Mouse (Mus musculus): ENCODE measurements around the gene Tlr4.

Gene Tlr4

DNA sequence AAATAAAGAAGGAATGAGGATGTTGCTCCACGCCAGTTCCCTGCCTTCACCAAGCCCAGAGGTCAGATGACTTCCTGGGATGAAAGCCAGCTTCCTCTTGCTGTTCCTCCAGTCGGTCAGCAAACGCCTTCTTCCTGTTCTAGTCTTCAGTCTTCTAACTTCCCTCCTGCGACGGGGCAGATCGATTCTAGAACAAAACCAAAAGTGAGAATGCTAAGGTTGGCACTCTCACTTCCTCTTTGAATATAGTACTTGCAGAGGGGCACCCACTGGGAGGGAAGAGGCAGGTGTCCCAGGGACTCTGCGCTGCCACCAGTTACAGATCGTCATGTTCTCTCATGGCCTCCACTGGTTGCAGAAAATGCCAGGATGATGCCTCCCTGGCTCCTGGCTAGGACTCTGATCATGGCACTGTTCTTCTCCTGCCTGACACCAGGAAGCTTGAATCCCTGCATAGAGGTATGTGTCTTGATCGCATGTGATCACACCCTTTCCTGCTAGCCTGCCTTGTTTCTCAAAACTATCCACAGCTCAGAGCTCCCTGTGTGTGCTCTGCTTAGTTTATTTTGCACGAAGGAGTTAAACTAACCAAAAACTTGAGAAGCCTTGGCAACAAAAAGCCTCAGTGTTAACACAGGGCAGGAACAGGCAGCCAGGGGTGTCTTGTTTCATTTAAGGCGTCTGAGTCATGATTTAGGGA, at the start of gene Tlr4:
Tlr4 (plus strand) TSS at position 122 of the 700 bp plus-strand sequence.
- DNase-seq = peak; percentile 4

DNA sequence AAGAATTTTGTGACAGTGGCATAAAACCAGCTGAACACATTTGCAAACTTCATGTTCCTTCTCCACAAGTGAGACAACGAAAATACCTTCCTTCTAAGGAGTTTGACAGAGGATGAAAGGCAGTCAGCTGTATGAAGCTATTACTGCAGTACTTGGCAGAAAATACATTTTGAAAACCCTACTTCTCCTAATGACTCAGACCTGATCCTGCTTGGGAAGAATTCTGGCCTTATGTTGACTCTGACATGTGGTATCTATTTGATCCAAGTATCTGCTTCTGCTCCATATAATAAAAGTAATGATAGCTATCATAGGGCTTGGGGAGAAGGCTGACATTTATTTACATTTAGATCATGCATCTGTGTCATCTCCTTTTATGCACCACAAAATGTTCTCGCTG, 33.1 kb upstream of the Tlr4 start:
- no peak for DNase-seq

DNA sequence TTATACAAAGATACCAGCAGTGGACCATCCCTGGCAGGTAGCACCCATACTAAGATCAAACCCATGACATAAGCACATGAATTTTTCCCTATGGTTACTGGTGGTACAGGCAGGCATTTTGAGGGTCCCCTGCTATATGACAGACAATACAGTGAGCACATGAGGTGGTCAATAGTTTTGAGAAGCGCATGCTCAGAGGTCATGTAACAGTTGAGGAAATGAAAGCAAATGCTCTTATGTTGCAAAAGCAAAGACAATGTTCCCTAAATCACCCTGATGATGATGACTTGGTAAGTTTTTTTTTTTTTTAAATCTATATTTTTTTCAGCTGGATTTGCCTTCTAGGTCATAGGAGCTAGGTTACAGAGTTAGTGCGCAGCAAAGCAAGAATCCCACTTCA, 30.7 kb upstream of the Tlr4 start:
- no peak for DNase-seq

DNA sequence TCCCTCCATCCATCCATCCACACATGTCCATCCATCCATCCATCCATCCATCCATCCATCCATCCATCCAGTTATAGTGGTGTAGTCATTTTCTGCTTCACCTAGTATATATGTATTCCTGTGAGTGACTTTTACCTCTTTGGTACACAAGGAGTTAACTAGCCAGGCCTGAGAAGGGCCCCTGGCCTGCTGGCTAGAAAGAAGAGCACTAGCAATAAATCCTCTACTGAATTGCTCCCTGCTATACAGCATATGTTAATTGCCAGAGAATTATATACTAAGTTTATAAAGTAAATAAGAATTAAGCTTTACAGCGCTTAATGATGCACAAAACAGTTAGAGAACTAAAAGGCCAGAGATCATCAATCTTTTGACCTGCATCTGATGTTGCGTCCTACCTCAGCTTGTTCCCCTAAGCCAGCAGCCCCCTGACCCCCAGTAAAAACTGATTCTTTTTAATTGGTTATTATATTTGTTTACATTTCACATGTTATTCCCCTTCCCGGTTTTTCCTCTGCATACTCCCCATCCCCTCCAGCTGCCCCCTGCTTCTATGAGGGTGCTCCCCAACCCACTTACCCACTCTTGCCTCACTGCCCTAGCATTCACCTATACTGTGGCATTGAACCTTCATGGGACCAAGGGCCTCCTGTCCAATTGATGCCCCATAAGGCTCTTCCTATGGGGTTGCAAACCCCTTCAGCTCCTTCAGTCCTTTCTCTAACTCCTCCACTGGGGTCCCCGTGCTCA, 22.7 kb upstream of the Tlr4 start:
- DNase-seq = no peak

DNA sequence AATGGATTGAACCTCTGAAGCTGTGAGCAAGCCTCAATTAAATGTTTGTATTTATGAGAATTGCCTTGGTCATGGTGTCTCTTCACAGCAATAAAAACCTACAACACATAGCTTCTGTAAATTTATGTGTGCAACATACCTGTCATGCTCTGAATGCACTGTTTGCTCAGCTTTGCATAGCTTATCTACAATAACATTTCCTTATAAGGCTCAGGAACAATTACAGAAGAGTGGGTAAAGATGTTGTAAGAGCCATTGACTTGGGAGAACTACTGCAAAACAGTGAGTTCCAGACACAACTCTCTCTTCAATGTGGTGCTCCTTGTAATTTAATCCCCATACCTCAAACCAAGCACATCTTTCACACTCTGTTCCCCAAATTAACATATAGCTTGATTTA, 21.6 kb upstream of the Tlr4 start:
- DNase-seq = no peak

DNA sequence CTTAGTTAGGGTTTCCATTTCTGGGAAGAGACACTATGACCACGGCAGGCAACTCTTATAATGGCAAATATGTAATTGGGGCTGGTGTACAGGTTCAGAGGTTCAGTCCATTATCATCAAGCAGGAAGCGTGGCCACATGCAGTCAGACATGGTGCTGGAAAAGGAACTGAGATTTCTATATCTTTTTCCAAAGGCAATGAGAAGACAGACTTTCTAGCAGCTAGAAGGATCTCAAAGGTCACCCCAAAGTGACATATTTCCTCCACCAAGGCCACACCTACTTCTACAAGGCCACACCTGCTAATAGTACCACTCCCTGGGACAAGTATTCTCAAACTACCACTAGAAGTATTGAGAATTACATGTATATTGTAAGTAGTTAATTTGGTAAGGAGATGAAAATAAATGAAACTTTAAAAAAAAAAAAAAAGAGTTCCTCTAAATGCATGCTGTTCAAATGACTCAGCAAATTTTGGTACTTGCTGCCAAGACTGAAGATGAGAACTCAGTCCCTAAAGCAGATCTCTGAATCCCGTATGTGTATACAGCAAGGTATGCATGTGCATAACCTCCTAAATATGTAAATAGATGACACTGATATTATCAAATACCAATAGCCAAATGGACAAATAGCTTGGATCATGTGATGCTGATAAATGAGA, 10.9 kb upstream of the Tlr4 start:
- no peak for DNase-seq

DNA sequence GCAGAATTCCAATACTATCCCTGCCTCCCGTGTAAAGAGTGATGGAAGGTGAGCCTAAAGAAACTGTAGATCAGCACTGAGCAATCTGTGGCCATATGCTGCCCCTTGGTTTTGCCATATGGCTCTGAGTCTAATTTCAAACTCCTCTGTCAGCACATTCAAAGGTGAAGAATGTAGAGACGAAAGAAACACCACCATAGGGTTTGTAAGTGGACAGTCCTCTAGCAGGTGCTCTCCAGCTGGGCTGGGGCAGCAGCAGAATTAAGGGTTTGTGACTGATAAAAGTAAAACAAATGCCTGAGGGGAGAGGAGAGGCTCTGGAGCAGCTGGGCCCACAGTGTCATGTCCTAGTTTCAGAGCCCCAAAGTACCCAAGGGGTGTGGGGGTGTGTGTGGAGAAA, 6.2 kb upstream of the Tlr4 start:
- no peak for DNase-seq

DNA sequence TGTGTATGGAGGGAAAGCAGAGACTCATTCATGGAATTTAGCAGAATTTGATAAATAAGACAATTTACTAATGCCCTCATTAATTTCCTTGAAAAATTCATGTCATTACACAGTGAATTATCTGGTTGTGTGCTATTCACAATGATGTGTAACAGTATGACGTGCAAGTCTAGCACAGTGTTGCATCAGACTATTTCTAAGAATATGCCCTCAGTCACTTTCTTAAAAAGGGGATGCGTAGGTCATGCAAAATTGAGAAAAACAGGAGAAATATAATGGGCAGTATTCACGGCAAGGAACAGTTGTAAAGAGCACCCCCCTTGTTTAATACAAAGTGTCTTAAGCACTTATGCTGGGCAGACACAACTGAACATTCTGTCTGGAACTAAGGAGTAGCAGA, 5.6 kb upstream of the Tlr4 start:
- DNase-seq = no peak

DNA sequence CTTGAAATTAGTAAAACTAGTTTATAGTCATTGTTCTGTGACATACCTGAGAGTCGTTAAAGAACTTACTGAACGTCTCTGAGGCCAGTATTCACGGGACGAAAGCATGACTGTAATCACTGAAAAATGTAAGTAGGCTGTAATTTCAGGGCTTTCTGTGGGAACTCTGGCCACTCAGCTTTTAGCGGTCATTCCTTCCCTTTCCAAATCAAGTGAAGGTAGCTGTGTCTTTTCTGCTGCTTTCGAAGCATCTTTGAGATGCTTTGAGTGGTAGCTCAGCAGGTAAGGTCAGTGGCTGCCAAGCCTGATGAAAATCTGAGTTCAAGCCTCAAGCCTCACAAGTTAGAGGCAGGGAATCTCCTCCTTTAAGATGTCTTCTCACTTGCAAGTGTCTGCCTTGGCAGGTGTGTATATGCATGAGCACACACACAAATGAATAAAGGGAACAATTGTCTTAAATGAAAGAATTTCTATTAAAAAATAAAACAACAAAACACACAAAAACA, 832 bp downstream of the Tlr4 start:
- no peak for DNase-seq

DNA sequence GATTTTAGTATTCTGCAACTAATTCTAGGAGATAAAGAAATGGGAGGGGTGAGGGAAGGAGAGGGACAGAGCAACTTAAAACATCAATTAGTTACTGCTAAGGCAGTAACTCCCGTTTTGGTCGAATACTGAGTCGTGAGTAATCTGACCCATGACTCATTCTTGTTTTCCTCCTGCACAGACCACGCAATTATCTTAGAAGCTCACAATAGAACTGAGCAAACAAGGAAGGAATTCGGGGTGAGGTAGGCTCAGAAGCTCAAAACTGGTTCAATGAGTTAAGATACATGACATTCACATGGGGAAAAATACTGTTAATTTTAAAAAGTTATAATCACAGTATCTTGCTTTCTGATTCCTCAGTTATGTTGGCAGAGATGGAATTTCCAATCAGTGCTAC, 1.3 kb downstream of the Tlr4 start:
- DNase-seq = no peak

DNA sequence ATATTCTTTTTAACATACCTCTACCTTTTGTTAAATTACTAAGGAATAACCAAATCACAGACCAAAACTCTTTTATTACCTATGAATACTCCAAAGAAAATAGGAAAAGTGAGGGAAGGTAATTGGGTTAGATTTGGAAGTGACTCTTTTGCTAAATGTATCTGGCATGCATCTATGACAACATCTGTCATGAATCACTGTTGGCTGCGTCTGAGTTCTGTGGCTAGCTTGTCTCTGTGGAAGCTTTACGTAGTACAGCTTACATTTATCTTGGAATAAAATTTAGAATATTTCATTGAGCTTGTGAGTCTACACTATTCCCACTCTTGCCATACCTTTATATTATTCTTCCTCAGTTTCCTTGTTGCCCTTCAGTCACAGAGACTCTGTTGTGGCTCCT, 10.7 kb downstream of the Tlr4 start:
- DNase-seq = no peak

DNA sequence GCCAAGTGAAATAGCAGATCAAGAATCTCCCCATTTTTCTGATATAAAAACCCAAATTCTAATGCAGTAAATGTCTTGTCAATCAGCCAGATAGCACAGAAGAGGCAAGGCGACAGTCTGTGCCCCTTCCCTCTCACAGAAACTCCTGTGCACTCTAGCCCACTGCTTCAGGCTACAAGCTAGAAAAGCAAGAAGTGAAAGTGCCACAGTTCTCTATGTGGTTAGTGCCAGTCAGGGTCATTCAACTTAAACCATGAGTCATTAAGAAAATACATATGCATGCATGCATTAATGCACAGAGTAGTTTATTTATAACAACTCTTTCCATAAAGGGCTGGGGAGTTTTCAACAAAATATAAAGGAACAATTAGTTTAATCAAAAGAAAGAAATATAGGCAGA, 15.9 kb downstream of the Tlr4 start:
- no peak for DNase-seq

DNA sequence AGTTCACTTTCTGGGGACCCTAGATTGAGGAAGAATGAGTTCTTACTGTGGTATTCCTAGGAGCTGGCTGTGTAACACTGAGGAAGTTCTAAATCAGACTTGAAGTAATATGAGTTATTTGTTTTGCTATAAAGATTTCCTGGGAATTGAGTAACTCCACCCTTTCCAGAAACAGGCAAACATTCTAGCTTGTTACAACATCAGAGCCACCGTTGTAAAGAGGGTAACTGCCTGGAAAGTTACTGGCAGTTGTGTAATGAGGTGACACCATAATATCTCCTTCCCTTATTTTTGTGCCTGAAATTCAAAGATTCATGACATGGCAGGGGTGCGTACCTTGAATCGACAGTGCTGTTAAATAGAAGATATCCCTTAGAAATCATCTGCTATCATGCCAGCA, 24.6 kb downstream of the Tlr4 start:
- DNase-seq = no peak

DNA sequence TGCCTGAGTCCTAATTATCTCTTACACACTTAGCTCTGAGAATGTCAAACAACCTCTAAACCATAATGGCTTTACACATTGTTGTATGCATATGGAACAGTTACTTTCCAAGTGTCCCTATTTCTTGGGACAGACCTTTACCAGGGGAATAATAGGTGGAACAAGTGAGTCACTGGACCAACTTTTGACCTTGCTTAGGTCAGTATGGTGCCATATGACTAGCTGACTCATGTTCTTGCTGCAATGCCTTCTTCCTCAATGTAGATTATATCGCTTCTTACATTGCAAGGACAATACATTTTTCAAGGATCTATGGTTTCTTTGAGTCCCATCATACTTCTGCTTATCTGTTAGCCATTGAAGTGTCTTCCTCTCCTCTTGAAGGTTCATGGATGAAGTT, 29.6 kb downstream of the Tlr4 start:
- no peak for DNase-seq

DNA sequence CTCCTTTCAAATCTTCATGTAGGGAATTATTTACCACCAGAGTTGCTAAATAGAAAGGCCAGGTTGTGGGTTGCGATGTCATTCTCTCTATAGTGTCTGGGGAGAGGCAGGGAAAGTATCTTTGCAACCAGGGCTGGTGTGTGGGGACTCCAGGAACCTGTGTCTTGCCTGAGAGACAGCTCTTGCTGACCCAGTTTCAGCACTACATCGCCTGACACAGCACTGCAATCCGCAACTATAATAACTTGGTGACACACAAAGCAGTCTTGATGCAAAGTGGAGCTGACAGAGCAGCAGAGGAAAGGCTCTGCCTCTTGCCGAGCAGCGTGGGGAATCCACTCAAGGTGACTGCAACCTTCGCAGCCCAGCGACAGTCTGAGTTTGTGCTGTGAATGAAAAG, 42.5 kb downstream of the Tlr4 start:
- no peak for DNase-seq

DNA sequence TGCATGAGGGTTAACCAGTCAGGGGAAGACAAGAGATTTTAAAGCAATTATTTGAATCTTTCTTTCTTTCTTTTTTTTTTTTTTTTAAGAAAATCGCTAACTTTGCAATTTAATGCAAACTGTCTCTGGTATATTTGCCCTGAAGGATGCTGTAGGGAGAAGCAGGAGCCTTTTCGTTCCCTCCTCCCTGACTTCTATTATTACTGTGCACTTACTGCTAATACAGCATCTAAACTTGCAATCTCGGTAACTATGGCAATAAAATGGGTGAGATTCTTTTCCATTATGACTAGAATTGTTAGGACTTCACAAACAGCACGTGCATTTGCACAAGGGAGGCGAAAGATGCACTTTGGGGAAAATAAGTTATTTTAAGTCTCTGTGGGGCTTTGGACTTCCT, 44.6 kb downstream of the Tlr4 start:
- no peak for DNase-seq

DNA sequence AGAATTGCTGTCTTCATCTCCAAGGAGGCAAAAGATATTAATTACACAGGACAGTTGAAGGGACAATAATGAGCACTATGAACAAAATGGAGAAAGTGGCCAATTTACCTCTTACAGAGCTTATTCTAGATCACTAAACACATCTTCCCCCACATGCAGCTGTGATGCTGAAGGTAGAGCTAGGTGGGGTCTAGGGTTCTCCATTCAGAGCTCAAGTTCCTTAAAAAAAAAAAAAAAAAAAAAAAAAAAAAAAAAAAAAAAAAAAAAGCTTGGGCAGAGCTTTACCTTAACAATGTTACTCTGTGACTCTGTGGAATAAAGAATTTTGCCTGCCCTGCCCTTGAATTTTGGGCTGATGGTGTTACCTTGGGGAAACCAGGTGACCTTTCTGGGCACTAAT, 46.0 kb downstream of the Tlr4 start:
- DNase-seq = no peak

DNA sequence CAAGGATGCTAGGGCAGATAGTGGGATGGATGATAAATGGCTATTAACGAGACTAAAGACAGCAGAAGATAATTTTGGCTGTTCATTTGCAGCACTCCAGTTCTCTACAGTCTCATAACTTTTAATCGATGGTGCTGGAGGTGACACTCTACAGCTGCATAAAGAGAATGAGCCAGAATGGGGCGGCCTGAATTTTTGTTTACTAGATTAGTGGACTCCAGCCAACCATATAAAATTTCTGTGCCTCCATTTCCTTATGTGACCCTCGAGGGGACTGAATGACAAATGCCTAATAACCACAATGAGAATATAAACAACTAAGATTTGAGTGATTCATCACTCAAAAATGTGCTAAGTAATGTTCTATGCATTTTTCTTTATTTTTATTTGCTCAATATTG, 48.4 kb downstream of the Tlr4 start:
- no peak for DNase-seq

DNA sequence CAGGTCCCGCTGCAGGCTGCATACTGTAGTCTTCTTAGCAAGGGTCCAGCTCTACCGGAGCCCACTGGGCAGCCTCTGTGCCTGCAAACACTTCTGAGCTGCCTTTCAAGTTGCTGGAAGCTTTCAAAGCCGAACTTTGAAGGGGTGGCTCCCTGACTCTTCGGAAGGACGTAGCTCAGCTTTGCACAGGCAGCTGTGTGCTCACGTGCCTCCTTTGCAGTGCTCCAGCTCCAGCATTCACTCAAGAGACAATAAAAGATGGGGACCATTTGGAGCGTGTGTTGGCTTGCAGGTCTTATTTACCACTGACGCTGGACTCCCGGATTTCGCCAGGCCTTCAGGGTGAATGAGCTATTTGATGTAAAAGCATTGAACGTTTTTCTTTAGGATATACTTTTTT, 50.2 kb downstream of the Tlr4 start:
- DNase-seq = no peak

DNA sequence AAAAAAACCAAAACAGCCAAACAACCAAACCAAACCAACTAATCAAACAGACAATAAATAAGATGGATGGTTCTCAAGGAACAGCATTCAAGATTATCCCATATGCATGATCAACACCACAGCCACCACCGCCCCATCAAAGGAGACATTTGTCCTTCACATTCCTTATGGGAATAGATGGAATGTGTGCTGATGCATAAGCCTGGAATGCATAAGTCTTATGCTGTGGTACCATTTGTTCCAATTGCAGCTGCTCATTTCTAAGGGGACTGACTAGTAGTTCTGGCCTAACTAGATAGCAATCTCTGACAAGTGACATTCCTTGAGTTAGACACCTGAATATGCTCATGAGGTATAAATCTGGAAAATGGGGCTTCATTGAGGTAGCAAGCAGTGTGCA, 54.1 kb downstream of the Tlr4 start:
- no peak for DNase-seq

DNA sequence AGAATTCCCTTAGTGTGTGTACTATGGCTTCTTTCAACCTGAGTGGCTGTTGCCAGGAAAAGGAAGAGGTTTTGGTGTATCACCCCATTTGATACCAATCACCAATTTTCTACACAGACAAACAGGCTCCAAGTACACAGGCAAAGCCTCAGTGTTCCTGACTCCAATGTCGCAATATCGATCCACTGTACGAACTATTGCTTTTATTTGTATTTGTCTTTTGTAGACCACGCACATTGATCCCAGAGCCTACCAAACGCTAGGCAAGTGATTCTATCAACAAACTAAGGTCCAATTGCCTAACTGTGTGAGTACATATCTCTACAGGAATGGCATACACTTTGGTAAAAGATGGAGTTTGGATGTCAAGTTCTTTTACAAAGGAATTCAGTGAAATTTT, 55.9 kb downstream of the Tlr4 start:
- DNase-seq = no peak

DNA sequence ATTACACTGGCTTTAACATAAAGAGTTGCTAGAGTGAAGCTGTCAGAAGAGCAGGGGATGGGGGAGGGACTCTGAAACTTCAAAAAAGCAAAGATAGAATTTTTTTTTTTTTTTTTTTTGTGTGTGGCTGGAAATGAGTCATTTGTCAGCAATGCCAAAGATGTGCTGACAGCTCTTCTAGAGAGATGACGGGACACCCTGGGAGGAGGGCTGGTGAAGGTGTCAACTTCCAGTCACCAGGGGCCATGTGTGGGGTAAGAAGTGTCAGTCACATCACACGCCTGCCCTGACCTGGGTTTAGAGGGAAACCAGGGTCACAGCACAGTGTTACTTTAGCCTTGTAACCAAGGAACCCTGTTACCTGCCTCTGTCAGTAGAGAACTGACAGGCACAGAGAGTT, 67.2 kb downstream of the Tlr4 start:
- DNase-seq = no peak

DNA sequence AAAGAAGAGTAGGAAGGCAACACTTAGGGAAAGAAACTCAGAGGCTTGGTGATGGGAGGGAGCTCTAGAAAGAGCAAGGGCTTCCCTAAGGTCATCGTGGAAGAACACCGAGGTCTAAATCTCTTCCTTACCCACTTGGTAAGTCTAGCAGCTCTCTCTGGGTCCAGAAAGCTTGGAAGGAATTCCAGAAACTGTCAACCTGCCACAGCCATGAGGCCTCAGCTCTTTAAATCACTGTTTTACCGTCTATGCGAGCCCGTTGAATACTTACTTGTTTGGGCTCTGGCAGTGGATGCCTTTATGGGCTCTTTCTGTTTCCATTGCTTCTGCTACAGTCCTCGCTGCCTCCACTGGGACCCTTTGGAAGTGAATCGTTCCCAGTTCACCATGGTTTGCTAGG, 67.6 kb downstream of the Tlr4 start:
- DNase-seq = no peak

DNA sequence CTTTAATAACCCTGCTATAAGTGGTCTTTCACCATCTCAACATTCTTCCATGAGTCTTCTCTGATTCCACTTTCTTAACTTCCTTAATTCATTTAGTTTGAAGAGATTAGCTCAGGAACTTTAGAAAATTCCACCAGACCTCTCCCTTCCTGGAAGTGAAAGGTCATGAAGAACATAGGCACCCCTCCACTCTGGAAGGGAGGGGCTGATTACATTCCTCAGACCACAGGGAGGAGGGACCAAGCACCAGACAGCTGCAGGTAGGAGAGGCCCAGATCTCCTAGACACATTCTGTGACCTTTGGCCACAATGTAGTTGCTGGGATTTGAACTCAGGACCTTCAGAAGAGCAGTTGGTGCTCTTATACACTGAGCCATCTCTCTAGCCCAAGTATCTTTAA, 72.7 kb downstream of the Tlr4 start:
- DNase-seq = no peak
